Mouse (Mus musculus) thymus, adult 2 months (tissue): ENCODE data around the gene Slc30a6.

Source experiments
- CTCF ChIP-seq: fragments of 200-500 bp; IDR thresholded peaks from 2 replicates; pipeline ENCODE4 v1.5.1; 2012; ENCODE audit warnings: mild to moderate bottlenecking, control low read depth, low read length, moderate library complexity, borderline replicate concordance; ENCODE audit not compliant: control insufficient read depth, poor library complexity, insufficient read depth; ENCODE audit errors: extremely low read depth
- POLR2A ChIP-seq: fragments of 200-500 bp; IDR thresholded peaks from 2 replicates; pipeline ENCODE4 v1.6.1; 2012; ENCODE audit warnings: mild to moderate bottlenecking, low read length, control low read depth, moderate library complexity; ENCODE audit not compliant: control insufficient read depth, poor library complexity, insufficient read depth; ENCODE audit errors: extremely low read depth

DNA sequence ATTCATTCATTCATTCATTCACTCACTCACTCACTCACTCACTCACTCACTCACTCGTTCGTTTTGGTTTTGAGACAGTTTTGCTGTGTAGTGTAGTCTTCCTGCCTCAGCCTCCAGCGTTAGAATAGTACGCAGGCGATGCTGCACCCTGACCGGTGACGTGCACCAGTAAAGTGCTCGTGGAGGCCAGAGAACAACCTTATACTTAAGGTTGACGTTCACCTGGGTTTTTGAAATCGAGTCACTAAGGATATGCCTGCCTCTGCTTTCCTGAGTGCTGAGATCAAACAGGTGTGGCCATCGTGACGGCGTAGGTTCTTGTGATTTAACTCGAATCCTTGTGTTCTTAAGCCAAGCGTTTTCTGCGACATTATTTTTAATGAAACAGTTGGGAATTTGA, 553 bp upstream of the Slc30a6 start:
- TF ChIP-seq CTCF (no peak), POLR2A (no peak)
